Mouse (Mus musculus): ENCODE results near the gene Dnajb4. TPM values are rescaled to one million over a fixed set of nuclear protein-coding genes. Genes with fewer than 3 reads are reported as not detected.
A peak's percentile ranks its signal among the peaks of the same experiment; 100 is the strongest.
"Not testable (repeated sequence)": the region's sequence is repeated elsewhere in the genome, so short reads cannot be mapped to it uniquely, and the experiment has no call there.

Gene Dnajb4
- total RNA-seq, 2 experiments from 2014 or later: 45.5 to 85.8 TPM

- H3K4me3 ChIP-seq: no peak overlapping the region
- H3K27ac ChIP-seq: no peak overlapping the region
- no peak for TF ChIP-seq CTCF (IDR thresholded peaks at IDR 0.05)
- intact Hi-C loops (cut with DNase I): no loop called here
- DNase-seq: no peak
Observed at GRCm38 (mm10) chr3:152204577-152204976, 5.5 kb downstream of the Dnajb4 start.

GRCm38 (mm10) chr3:152203996-152204395, 6.1 kb downstream of the Dnajb4 start:
- Histone ChIP-seq H3K4me3 (no peak overlapping the region), H3K27ac (no peak overlapping the region)
- DNase-seq: no peak
- TF ChIP-seq CTCF (IDR thresholded peaks at IDR 0.05): no peak
- intact Hi-C loops (cut with DNase I): no loop called here

GRCm38 (mm10) chr3:152203411-152203810, 6.7 kb downstream of the Dnajb4 start:
- H3K4me3 ChIP-seq: no peak overlapping the region
- no peak overlapping the region for H3K27ac ChIP-seq
- no peak for DNase-seq
- intact Hi-C loops (cut with DNase I): no loop called here
- no peak for TF ChIP-seq CTCF (IDR thresholded peaks at IDR 0.05)

- TF ChIP-seq CTCF (IDR thresholded peaks at IDR 0.05): no peak
- no peak overlapping the region for H3K27ac ChIP-seq
- no peak for DNase-seq
- intact Hi-C loops (cut with DNase I): no loop called here
- H3K4me3 ChIP-seq: no peak overlapping the region
Observed at GRCm38 (mm10) chr3:152202942-152203341, 7.2 kb downstream of the Dnajb4 start.

GRCm38 (mm10) chr3:152201651-152202050, 8.5 kb downstream of the Dnajb4 start:
- no peak for TF ChIP-seq CTCF (IDR thresholded peaks at IDR 0.05)

GRCm38 (mm10) chr3:152201181-152201580, 8.9 kb downstream of the Dnajb4 start:
- TF ChIP-seq CTCF (IDR thresholded peaks at IDR 0.05): no peak
- no peak overlapping the region for H3K4me3 ChIP-seq
- intact Hi-C loops (cut with DNase I): no loop called here
- H3K27ac ChIP-seq: no peak overlapping the region
- no peak for DNase-seq

More at GRCm38 (mm10) chr3:152201651-152202050, 8.5 kb downstream of the Dnajb4 start:
- intact Hi-C loops (cut with DNase I): no loop called here
- Histone ChIP-seq H3K27ac (no peak overlapping the region), H3K4me3 (no peak overlapping the region)
- no peak for DNase-seq

GRCm38 (mm10) chr3:152199125-152199524, 11.0 kb downstream of the Dnajb4 start:
- Histone ChIP-seq H3K4me3 (no peak overlapping the region), H3K27ac (no peak overlapping the region)
- no peak for TF ChIP-seq CTCF (IDR thresholded peaks at IDR 0.05)
- intact Hi-C loops (cut with DNase I): no loop called here
- no peak for DNase-seq

GRCm38 (mm10) chr3:152197246-152197645, 12.9 kb downstream of the Dnajb4 start:
- intact Hi-C loops (cut with DNase I); H3K27ac ChIP-seq; H3K4me3 ChIP-seq; DNase-seq: not testable (repeated sequence)

- intact Hi-C loops (cut with DNase I): loop anchor here (2.0 kb wide), 3 partner anchors 17 to 83 kb away; partner anchors contain the start of genes Dnajb4 and Fubp1
- H3K27ac ChIP-seq: peak overlapping the region; percentile 93
- peak; percentile 89 for DNase-seq
- H3K4me3 ChIP-seq: peak overlapping the region; percentile 76
- no peak for TF ChIP-seq CTCF (IDR thresholded peaks at IDR 0.05)
Observed at GRCm38 (mm10) chr3:152193635-152194097, 16.4 kb downstream of the Dnajb4 start.

- intact Hi-C loops (cut with DNase I): loop anchor here (2.0 kb wide), 3 partner anchors 18 to 82 kb away; partner anchors contain the start of genes Dnajb4 and Fubp1
- no peak for DNase-seq
- Histone ChIP-seq H3K4me3 (peak overlapping the region; percentile 76), H3K27ac (peak overlapping the region; percentile 93)
- no peak for TF ChIP-seq CTCF (IDR thresholded peaks at IDR 0.05)
Observed at GRCm38 (mm10) chr3:152193177-152193576, 16.9 kb downstream of the Dnajb4 start.

- Histone ChIP-seq H3K4me3 (peak overlapping the region; percentile 76), H3K27ac (peak overlapping the region; percentile 93)
- no peak for TF ChIP-seq CTCF (IDR thresholded peaks at IDR 0.05)
- intact Hi-C loops (cut with DNase I): loop anchor here (2.0 kb wide), 3 partner anchors 18 to 82 kb away; partner anchors contain the start of genes Dnajb4 and Fubp1
- no peak for DNase-seq
Observed at GRCm38 (mm10) chr3:152192238-152192931, 17.7 kb downstream of the Dnajb4 start.

- intact Hi-C loops (cut with DNase I): loop anchor here (2.0 kb wide), 4 partner anchors 19 to 81 kb away; partner anchors contain the start of genes Dnajb4 and Fubp1
- peak overlapping the region; percentile 76 for H3K4me3 ChIP-seq
- no peak for TF ChIP-seq CTCF (IDR thresholded peaks at IDR 0.05)
- H3K27ac ChIP-seq: peak overlapping the region; percentile 93
- DNase-seq: peak; percentile 73
Observed at GRCm38 (mm10) chr3:152191791-152192237, 18.3 kb downstream of the Dnajb4 start.

- peak overlapping the region; percentile 76 for H3K4me3 ChIP-seq
- peak overlapping the region; percentile 93 for H3K27ac ChIP-seq
- intact Hi-C loops (cut with DNase I): loop anchor here (2.0 kb wide), 1 partner anchor 40 kb away; no protein-coding TSS in a partner anchor
- no peak for DNase-seq
- no peak for TF ChIP-seq CTCF (IDR thresholded peaks at IDR 0.05)
Observed at GRCm38 (mm10) chr3:152190679-152191477, 19.2 kb downstream of the Dnajb4 start.
